Mouse (Mus musculus): Measurements from ENCODE around the gene Mageb5.
"Not testable (repeated sequence)": the region's sequence is repeated elsewhere in the genome, so short reads cannot be mapped to it uniquely, and the experiment has no call there.

- not testable (repeated sequence) for TF ChIP-seq GATA1 (IDR thresholded peaks at IDR 0.05; ENCODE audit: borderline replicate concordance, low read length); FLI1 (IDR thresholded peaks at IDR 0.05; ENCODE audit: low read length)
Measured at GRCm38 (mm10) chrX:91759591-91760226, 23.1 kb downstream of the Mageb5 start.
